Mouse (Mus musculus) midbrain, embryonic 12.5 days (tissue): ENCODE measurements around the gene Gm11992. TPM values are rescaled to one million over a fixed set of nuclear protein-coding genes. Genes with fewer than 3 reads are reported as not detected.

Experiments
- ATAC-seq: fragments of 200-750 bp; cut with Nextera tagmentation; 2 replicates; pipeline ENCODE4 v1.8.0; 2017; ENCODE audit warnings: low read depth, moderate TSS enrichment, moderate library complexity; ENCODE audit not compliant: low FRiP score
- H3K27ac ChIP-seq: fragments of 300-500 bp; sonication (generic); replicated peaks from 2 replicates; pipeline ENCODE4 v1.5.1; 2016; ENCODE audit warnings: mild to moderate bottlenecking
- H3K27me3 ChIP-seq: fragments of 300-500 bp; sonication (generic); 2 replicates; pipeline ENCODE4 v1.6.1; 2016; ENCODE audit warnings: mild to moderate bottlenecking
- H3K36me3 ChIP-seq: fragments of 300-500 bp; sonication (generic); 2 replicates; pipeline ENCODE4 v1.6.1; 2016
- H3K4me1 ChIP-seq: fragments of 300-500 bp; sonication (generic); 2 replicates; pipeline ENCODE4 v1.6.1; 2016
- H3K4me2 ChIP-seq: fragments of 300-500 bp; sonication (generic); replicated peaks from 2 replicates; pipeline ENCODE4 v1.6.1; 2016; ENCODE audit warnings: mild to moderate bottlenecking, moderate library complexity
- H3K4me3 ChIP-seq: fragments of 300-500 bp; sonication (generic); 2 replicates; pipeline ENCODE4 v1.5.1; 2016; ENCODE audit warnings: mild to moderate bottlenecking
- H3K9ac ChIP-seq: fragments of 300-500 bp; sonication (generic); replicated peaks from 2 replicates; pipeline ENCODE4 v1.6.1; 2016; ENCODE audit warnings: mild to moderate bottlenecking, moderate library complexity
- H3K9me3 ChIP-seq: fragments of 300-500 bp; sonication (generic); 2 replicates; pipeline ENCODE4 v1.6.1; 2016; ENCODE audit warnings: mild to moderate bottlenecking
- WGBS: fragments of 180-500 bp; shearing (Covaris S2); methylation state at CpG from one replicate; pipeline ENCODE4 v1.1.7; 2016; 5-methylcytosine and 5-hydroxymethylcytosine counted together
- polyA plus RNA-seq: library from polyadenylated mRNA; unstranded; fragments of >200 nt; fragmentation: Nextera tagmentation; extraction: Ambion mirVana; gene quantifications from 2 replicates; pipeline ENCODE4 v1.2.1, GENCODE M21; 2016

Gm11992 gene
- 0.43 and 0.47 TPM in 2 replicates for polyA plus RNA-seq

DNA sequence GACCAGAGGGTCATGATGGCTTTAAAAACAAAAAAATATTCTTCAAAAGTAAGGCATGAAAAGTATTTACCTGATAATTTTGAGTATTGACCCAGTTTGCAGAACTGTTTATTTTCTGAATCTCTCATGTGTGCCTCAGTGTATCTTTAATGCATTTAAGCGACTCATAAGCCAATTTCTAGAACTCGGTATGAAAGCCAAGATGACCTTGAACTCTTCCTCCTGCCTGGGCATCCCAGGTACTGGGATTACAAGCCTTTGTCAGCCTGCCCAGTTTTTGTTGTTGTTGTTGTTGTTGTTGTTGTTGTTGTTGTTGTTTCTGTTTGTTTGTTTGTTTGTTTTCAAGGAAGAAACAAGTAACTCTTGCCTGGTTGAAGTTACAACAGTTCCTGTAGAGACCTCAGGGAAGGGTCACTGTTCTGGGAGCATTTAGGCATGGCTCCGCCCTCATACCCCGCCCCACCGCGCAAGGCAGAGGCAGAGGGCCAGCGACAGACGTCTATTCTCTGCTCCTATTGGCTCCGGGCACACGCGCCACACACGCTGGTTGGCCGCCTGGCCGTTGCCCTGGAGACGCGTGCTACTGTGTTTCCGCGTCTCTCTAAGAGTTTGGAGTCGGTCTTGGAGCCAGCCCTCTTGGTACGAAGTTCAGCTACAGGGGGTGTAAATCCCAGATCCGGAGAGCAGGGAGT lies at the start of gene Gm11992:
Gm11992 (plus strand) TSS at position 584 of the 692 bp plus-strand sequence.
- Histone ChIP-seq H3K4me1 (peaks cover 9% of the 10 kb centered on the region), H3K4me3 (peak within 1 kb of the TSS; percentile 55), H3K36me3 (no peaks in the 10 kb centered on the region), H3K27me3 (peaks cover 28% of the 10 kb centered on the region), H3K4me2 (peak within 1 kb of the TSS; percentile 86), H3K27ac (no peak within 1 kb of the TSS), H3K9ac (peak within 1 kb of the TSS; percentile 40; the same call in 1 of the 2 replicates), H3K9me3 (no peaks in the 10 kb centered on the region)
- ATAC-seq, result peak; percentile 100
- WGBS, result 6% methylated on average over 21 of the region's 21 CpGs

GRCm38 (mm10) chr11:9008761-9009160 lies 39.6 kb upstream of the Gm11992 start:
- 95% methylated on average over 5 of the region's 5 CpGs for WGBS
- Histone ChIP-seq H3K27me3 (no peaks in the 10 kb centered on the region), H3K4me1 (peaks cover 14% of the 10 kb centered on the region; the same call in 1 of the 2 replicates), H3K4me2 (no peak overlapping the region), H3K4me3 (no peak overlapping the region), H3K36me3 (peaks cover 32% of the 10 kb centered on the region), H3K27ac (no peak overlapping the region), H3K9me3 (no peaks in the 10 kb centered on the region), H3K9ac (no peak overlapping the region)
- no peak for ATAC-seq

GRCm38 (mm10) chr11:9010416-9010815 lies 38.0 kb upstream of the Gm11992 start:
- Histone ChIP-seq H3K27ac (peak overlapping the region; percentile 83), H3K4me3 (peak overlapping the region; percentile 74), H3K9me3 (no peaks in the 10 kb centered on the region), H3K36me3 (peaks cover 15% of the 10 kb centered on the region), H3K27me3 (no peaks in the 10 kb centered on the region), H3K9ac (peak overlapping the region; percentile 79), H3K4me2 (peak overlapping the region; percentile 73), H3K4me1 (peaks cover 14% of the 10 kb centered on the region; the same call in 1 of the 2 replicates)
- ATAC-seq, result peak; percentile 59
- WGBS, result 0% methylated on average over 7 of the region's 7 CpGs

DNA sequence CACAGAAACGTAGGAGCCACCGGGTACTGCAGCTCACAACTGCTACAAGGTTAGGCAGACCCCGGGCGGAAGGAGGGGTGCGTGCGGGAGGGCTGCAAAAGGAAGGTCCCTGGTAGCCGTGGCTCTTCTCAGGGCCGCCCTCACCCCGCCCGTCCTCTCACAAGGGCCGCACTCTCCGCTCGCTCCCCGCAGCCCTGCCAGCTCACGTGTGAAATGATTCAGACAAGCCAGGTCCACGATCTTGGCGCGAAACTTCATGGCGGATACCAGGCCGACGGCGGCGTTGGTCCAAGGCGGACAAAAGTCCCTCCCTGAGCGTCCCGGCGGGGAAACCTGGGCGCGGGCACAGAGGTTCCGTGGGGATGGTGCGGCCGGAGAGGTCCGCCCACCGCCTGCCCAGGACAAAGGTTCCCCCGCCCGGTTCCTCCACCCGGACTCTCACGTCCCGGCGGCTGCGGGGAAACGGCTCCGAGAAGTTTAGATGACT lies 37.5 kb upstream of the Gm11992 start, which contains the start of gene Hus1:
Hus1 (minus strand) TSS at position 339 of the 487 bp plus-strand sequence.
- peak; percentile 96 for ATAC-seq
- H3K36me3 ChIP-seq, result peaks cover 12% of the 10 kb centered on the region; the same call in 1 of the 2 replicates
- WGBS, result under 1% methylated on average over 43 of the region's 43 CpGs

DNA sequence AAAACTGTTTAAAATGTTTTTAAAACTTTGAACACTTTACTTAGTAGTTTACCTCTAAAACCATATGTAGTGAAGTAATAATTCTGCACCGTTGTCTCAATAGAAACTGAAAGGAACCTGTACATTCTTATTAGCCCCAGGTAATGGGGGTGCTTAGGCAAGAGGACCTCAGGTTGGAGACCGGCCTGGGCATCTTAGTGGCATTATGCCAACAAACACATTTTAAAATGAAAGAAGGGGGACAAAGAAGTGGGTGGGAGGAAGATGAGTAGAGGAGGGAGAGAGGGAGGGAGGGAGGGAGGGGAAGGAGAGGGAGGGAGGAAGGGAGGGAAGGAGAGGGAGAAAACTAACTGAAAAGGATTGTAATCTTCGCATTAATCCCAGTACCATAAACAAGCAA lies 37.0 kb upstream of the Gm11992 start:
- under 1% methylated on average over 3 of the region's 3 CpGs for WGBS
- peak; percentile 42 for ATAC-seq
- Histone ChIP-seq H3K9ac (peak overlapping the region; percentile 79), H3K27ac (0 out of 2 replicates have a peak overlapping the region, but pooled peaks have one; percentile 83), H3K9me3 (no peaks in the 10 kb centered on the region), H3K4me1 (peaks cover 14% of the 10 kb centered on the region; the same call in 1 of the 2 replicates), H3K27me3 (no peaks in the 10 kb centered on the region), H3K4me3 (peak overlapping the region; percentile 74), H3K4me2 (peak overlapping the region; percentile 73), H3K36me3 (peaks cover 9% of the 10 kb centered on the region; the same call in 1 of the 2 replicates)

More for the DNA sequence above, 37.5 kb upstream of the Gm11992 start, which contains the start of gene Hus1:
- Histone ChIP-seq H3K27ac (peak within 1 kb of the TSS; percentile 83), H3K4me1 (peaks cover 14% of the 10 kb centered on the region; the same call in 1 of the 2 replicates), H3K4me3 (peak within 1 kb of the TSS; percentile 74), H3K9me3 (no peaks in the 10 kb centered on the region), H3K27me3 (no peaks in the 10 kb centered on the region), H3K9ac (peak within 1 kb of the TSS; percentile 79), H3K4me2 (peak within 1 kb of the TSS; percentile 73)

- Histone ChIP-seq H3K4me3 (no peak overlapping the region), H3K4me1 (peaks cover 7% of the 10 kb centered on the region; the same call in 1 of the 2 replicates), H3K36me3 (no peaks in the 10 kb centered on the region), H3K27me3 (no peaks in the 10 kb centered on the region), H3K4me2 (no peak overlapping the region), H3K27ac (no peak overlapping the region), H3K9ac (no peak overlapping the region), H3K9me3 (no peaks in the 10 kb centered on the region)
- no peak for ATAC-seq
- WGBS, result 90% methylated on average over 3 of the region's 3 CpGs
Observed at GRCm38 (mm10) chr11:9014740-9015139, 33.7 kb upstream of the Gm11992 start.

DNA sequence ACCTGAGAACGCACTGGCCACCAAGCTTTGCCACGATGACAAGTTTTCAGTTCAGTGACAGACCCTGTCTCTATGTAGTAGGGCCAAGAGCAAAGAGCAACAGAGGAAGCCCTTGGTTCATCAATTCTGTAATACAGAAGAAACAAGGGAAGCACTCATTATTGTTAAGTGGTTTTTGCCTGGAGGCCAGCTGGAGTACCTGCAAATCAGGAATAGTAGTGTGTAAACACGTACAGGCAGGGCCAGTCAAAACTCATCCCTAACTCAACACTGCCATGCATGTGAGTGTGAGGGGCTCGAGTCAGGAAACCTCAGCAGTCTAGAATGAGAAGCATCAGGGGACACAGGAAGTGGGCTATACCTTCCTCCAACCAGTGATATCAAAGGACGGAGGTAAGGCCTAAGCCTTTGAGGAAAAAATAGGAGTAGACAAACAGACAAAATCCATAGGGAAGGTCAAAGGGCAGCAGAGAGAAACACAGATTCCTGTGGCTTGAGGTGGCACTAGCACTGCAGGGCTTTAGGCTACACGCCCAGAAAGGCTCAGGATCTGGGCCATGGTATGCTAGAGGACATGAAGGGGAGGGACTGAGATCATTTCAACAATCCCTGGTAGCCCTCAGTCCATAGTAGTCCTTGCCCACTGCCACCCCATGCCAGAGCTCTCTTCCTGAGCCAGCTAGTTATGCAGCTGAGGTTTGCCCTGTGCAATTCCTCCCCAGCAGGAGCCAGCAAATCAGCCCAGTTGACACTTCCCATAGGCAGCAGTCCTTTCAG lies 29.7 kb upstream of the Gm11992 start:
- WGBS, result 83% methylated on average over 6 of the region's 6 CpGs
- Histone ChIP-seq H3K4me1 (no peaks in the 10 kb centered on the region), H3K27me3 (no peaks in the 10 kb centered on the region), H3K36me3 (no peaks in the 10 kb centered on the region), H3K4me3 (no peak overlapping the region), H3K9ac (no peak overlapping the region), H3K9me3 (no peaks in the 10 kb centered on the region), H3K4me2 (no peak overlapping the region), H3K27ac (no peak overlapping the region)
- ATAC-seq, result no peak

DNA sequence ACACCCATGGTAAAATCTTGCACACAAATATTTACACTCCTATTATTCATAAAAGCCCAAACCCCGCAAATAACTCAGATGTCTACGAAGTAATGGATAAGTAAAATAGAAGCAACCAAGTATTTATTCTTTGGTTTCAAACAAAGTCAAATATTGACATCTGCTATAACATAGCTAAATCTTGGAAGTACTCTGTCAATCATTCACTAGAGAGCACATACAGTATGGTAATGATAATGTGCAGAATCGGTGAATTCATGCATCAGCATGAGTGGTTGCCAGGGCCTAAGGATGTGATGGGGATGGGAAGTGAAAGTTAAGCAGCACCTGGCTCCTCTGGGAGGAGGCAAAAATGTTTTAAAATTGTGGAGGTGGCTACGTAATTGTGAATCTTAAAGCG lies 28.2 kb upstream of the Gm11992 start:
- H3K4me2 ChIP-seq, result no peak overlapping the region
- no peaks in the 10 kb centered on the region for H3K36me3 ChIP-seq
- no peaks in the 10 kb centered on the region for H3K4me1 ChIP-seq
- H3K27me3 ChIP-seq, result no peaks in the 10 kb centered on the region
- ATAC-seq, result no peak
- H3K9me3 ChIP-seq, result no peaks in the 10 kb centered on the region
- H3K9ac ChIP-seq, result no peak overlapping the region
- WGBS, result 94% methylated on average over 5 of the region's 5 CpGs
- H3K27ac ChIP-seq, result no peak overlapping the region
- no peak overlapping the region for H3K4me3 ChIP-seq

DNA sequence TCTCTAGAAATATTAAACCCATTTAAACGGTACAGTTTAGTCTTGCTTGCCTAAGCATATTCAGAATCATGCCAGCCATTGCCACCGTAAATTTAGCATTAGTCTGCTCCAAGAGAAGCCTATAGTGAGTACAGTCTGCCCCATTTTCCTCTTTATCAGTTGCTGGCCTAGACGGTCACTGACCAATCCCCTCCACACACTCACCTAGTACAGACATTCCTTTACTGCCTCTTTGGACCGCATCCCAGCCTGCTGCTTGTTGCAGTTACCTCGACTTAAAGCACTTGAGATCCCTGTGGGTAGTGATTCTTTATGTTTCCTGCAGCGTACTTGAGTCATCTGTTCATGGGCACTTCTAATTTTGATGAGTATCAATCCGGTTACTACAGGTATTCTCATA lies 23.6 kb upstream of the Gm11992 start:
- Histone ChIP-seq H3K27me3 (no peaks in the 10 kb centered on the region), H3K4me2 (no peak overlapping the region), H3K4me3 (no peak overlapping the region), H3K27ac (no peak overlapping the region), H3K9ac (no peak overlapping the region), H3K36me3 (no peaks in the 10 kb centered on the region), H3K9me3 (no peaks in the 10 kb centered on the region), H3K4me1 (no peaks in the 10 kb centered on the region)
- WGBS, result 80% methylated on average over 7 of the region's 7 CpGs
- ATAC-seq, result no peak

DNA sequence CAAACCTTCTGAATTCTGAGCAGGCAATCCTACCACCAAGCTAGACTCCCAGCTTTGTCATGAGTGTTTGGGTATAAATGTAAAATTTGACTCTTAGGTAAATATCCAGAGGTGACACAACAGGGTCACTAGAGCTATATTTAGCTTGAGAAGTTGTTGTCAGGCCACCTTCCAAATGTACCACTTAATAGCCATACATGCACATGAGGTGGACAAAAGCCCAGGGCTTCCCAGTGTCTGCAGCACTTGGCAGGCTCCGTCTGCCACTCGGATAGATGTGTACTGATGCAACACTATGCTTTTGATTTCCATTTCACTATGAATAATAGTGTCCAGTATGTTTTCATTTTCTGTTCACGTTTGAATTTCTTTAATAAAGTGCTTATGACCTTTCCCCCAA lies 23.2 kb upstream of the Gm11992 start:
- H3K27me3 ChIP-seq, result no peaks in the 10 kb centered on the region
- no peak overlapping the region for H3K4me2 ChIP-seq
- no peak overlapping the region for H3K27ac ChIP-seq
- H3K4me3 ChIP-seq, result no peak overlapping the region
- 83% methylated on average over 3 of the region's 3 CpGs for WGBS
- no peak for ATAC-seq
- no peaks in the 10 kb centered on the region for H3K36me3 ChIP-seq
- no peak overlapping the region for H3K9ac ChIP-seq
- no peaks in the 10 kb centered on the region for H3K9me3 ChIP-seq
- H3K4me1 ChIP-seq, result no peaks in the 10 kb centered on the region

- no peak overlapping the region for H3K4me2 ChIP-seq
- WGBS, result 86% methylated on average over 2 of the region's 2 CpGs
Observed at GRCm38 (mm10) chr11:9031530-9031929, 16.9 kb upstream of the Gm11992 start.

DNA sequence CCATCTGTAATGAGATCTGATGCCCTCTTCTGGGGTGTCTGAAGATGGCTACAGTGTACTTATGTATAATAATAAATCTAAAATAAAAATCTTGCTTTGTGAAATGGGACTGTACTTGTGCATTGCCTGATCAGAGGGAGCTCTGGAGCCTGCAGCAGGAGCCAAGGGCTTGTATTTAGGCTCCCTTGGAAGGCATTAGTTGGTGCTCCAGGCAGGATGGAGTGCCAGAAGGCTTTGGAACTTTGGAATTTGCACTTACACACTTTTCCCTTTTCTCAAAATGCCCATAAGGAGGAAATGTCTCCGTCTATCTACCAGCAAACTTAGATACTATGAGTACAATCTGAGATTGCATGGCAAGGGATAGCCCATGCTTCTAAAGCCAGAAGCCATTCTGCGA lies 1.8 kb upstream of the Gm11992 start:
- H3K4me2 ChIP-seq, result no peak overlapping the region
- WGBS, result 92% methylated on average over 2 of the region's 2 CpGs
- peaks cover 9% of the 10 kb centered on the region for H3K4me1 ChIP-seq
- H3K27me3 ChIP-seq, result peaks cover 25% of the 10 kb centered on the region
- H3K36me3 ChIP-seq, result no peaks in the 10 kb centered on the region
- no peaks in the 10 kb centered on the region for H3K9me3 ChIP-seq
- no peak for ATAC-seq
- no peak overlapping the region for H3K4me3 ChIP-seq
- no peak overlapping the region for H3K9ac ChIP-seq
- no peak overlapping the region for H3K27ac ChIP-seq

More at GRCm38 (mm10) chr11:9031530-9031929, 16.9 kb upstream of the Gm11992 start:
- H3K4me3 ChIP-seq, result no peak overlapping the region
- H3K9ac ChIP-seq, result no peak overlapping the region
- no peak overlapping the region for H3K27ac ChIP-seq
- H3K27me3 ChIP-seq, result no peaks in the 10 kb centered on the region
- H3K9me3 ChIP-seq, result no peaks in the 10 kb centered on the region
- H3K4me1 ChIP-seq, result no peaks in the 10 kb centered on the region
- no peak for ATAC-seq
- H3K36me3 ChIP-seq, result no peaks in the 10 kb centered on the region
